Mouse (Mus musculus) CH12.LX (cell line): ENCODE measurements at regions not wholly inside any gene's neighbourhood (a gene's known extent, or its start where the extent isn't known, plus 50 kb on each side); places are given as distances from the start of the nearest gene placed in this dataset.

Experiments used
- DNase-seq: peaks from one replicate; pipeline ENCODE4 v3.0.0-alpha.2; 2013; ENCODE audit errors: extremely low read depth
- H3K27ac ChIP-seq: 2 replicates; pipeline ENCODE4 v1.5.1; 2012; ENCODE audit warnings: low read depth, mild to moderate bottlenecking, control low read depth, moderate library complexity; ENCODE audit not compliant: insufficient read depth
- H3K27me3 ChIP-seq: replicated peaks from 2 replicates; pipeline ENCODE3; 2012; ENCODE audit warnings: inconsistent platforms
- H3K36me3 ChIP-seq, 2 experiments: replicated peaks in 1 of 2; 2 replicates each; pipeline versions ENCODE3 to v1.6.1; 2012; ENCODE audit warnings: inconsistent platforms in 1 of 2, low read length in 1 of 2, mild to moderate bottlenecking in 1 of 2, mixed read lengths in 1 of 2, moderate library complexity in 1 of 2; ENCODE audit not compliant: control insufficient read depth in 1 of 2, insufficient read depth in 1 of 2
- H3K4me1 ChIP-seq, 2 experiments: 2 replicates each; pipeline ENCODE4 v1.6.1; 2012; ENCODE audit warnings: inconsistent platforms in 1 of 2, moderate library complexity in 1 of 2; ENCODE audit not compliant: insufficient read depth in 2 of 2, control insufficient read depth in 1 of 2
- H3K4me2 ChIP-seq: 2 replicates; pipeline ENCODE4 v1.6.1; 2012; ENCODE audit warnings: low read depth, mild to moderate bottlenecking, control low read depth; ENCODE audit not compliant: poor library complexity, insufficient read depth, severe bottlenecking
- H3K4me3 ChIP-seq, 3 experiments: fragments of 150-350 bp in 1 of 3; sonication (generic) in 1 of 3; replicated peaks in 1 of 3; 2 replicates each; pipeline versions ENCODE3 to v1.5.1; 2011 to 2012; ENCODE audit warnings: low read depth in 2 of 3, low read length in 2 of 3, mild to moderate bottlenecking in 2 of 3, moderate library complexity in 2 of 3, control low read depth in 1 of 3, improper control_type of control experiment in 1 of 3, inconsistent platforms in 1 of 3, mixed read lengths in 1 of 3; ENCODE audit not compliant: poor library complexity in 1 of 3
- H3K79me2 ChIP-seq: replicated peaks from 2 replicates; pipeline ENCODE4 v1.6.1; 2012; ENCODE audit warnings: mild to moderate bottlenecking, moderate library complexity; ENCODE audit not compliant: control insufficient read depth, poor library complexity, insufficient read depth, severe bottlenecking; ENCODE audit errors: extremely low read depth
- H3K9ac ChIP-seq: 2 replicates; pipeline ENCODE4 v1.6.1; 2012; ENCODE audit warnings: low read depth, mild to moderate bottlenecking, control low read depth, moderate library complexity; ENCODE audit not compliant: insufficient read depth
- H3K9me3 ChIP-seq: replicated peaks from 2 replicates; pipeline ENCODE3; 2012; ENCODE audit warnings: low read length, inconsistent platforms, mixed read lengths
- BHLHE40 ChIP-seq: IDR thresholded peaks from 2 replicates; pipeline ENCODE4 v1.6.1; 2011; ENCODE audit warnings: mild to moderate bottlenecking, low read depth, low read length, improper control_type of control experiment
- E2F4 ChIP-seq: IDR thresholded peaks from 2 replicates; pipeline ENCODE4 v1.6.1; 2011; ENCODE audit warnings: low read depth, low read length, improper control_type of control experiment; ENCODE audit not compliant: insufficient replicate concordance
- ELF1 ChIP-seq: IDR thresholded peaks from 2 replicates; pipeline ENCODE4 v1.6.1; 2014; ENCODE audit warnings: low read depth, mild to moderate bottlenecking, inconsistent platforms, low read length, improper control_type of control experiment
- EP300 ChIP-seq: IDR thresholded peaks from 2 replicates; pipeline ENCODE4 v1.6.1; 2011; ENCODE audit warnings: low read length, improper control_type of control experiment
- GABPA ChIP-seq: IDR thresholded peaks from 2 replicates; pipeline ENCODE4 v1.6.1; 2012; ENCODE audit warnings: low read depth, low read length, improper control_type of control experiment, inconsistent platforms; ENCODE audit not compliant: insufficient replicate concordance
- HCFC1 ChIP-seq: IDR thresholded peaks from 2 replicates; pipeline ENCODE4 v1.6.1; 2012; ENCODE audit warnings: low read depth, mild to moderate bottlenecking, inconsistent platforms, low read length, improper control_type of control experiment
- JUND ChIP-seq: conservative IDR thresholded peaks from 2 replicates; pipeline ENCODE4 v1.6.1; 2011; ENCODE audit warnings: low read depth, low read length, improper control_type of control experiment
- KAT2A ChIP-seq: IDR thresholded peaks from 2 replicates; pipeline ENCODE4 v1.6.1; 2012; ENCODE audit warnings: low read length, improper control_type of control experiment, inconsistent platforms; ENCODE audit not compliant: insufficient replicate concordance
- MYC ChIP-seq: IDR thresholded peaks from 2 replicates; pipeline ENCODE4 v1.6.1; 2011; ENCODE audit warnings: low read depth, mild to moderate bottlenecking, improper control_type of control experiment, low read length
- POLR2A ChIP-seq: IDR thresholded peaks from 2 replicates; pipeline ENCODE4 v1.6.1; 2011; ENCODE audit warnings: low read depth, mild to moderate bottlenecking, improper control_type of control experiment, low read length
- POLR2AphosphoS2 ChIP-seq: IDR thresholded peaks from 2 replicates; pipeline ENCODE4 v1.6.1; 2011; ENCODE audit warnings: low read depth, low read length, improper control_type of control experiment
- RAD21 ChIP-seq: IDR thresholded peaks from 2 replicates; pipeline ENCODE4 v1.6.1; 2011; ENCODE audit warnings: low read depth, mild to moderate bottlenecking, low read length, improper control_type of control experiment, moderate library complexity
- RCOR1 ChIP-seq: conservative IDR thresholded peaks from 2 replicates; pipeline ENCODE4 v1.6.1; 2012; ENCODE audit warnings: low read depth, mild to moderate bottlenecking, inconsistent platforms, low read length, improper control_type of control experiment
- SIN3A ChIP-seq: IDR thresholded peaks from 2 replicates; pipeline ENCODE4 v1.6.1; 2012; ENCODE audit warnings: low read length, improper control_type of control experiment, inconsistent platforms
- UBTF ChIP-seq: IDR thresholded peaks from 2 replicates; pipeline ENCODE4 v1.6.1; 2012; ENCODE audit warnings: low read depth, mild to moderate bottlenecking, inconsistent platforms, low read length, improper control_type of control experiment, moderate library complexity
- ZKSCAN1 ChIP-seq: IDR thresholded peaks from 2 replicates; pipeline ENCODE4 v1.6.1; 2012; ENCODE audit warnings: low read depth, inconsistent platforms, low read length, improper control_type of control experiment, borderline replicate concordance
- ZNF384 ChIP-seq: IDR thresholded peaks from 2 replicates; pipeline ENCODE4 v1.6.1; 2012; ENCODE audit warnings: low read depth, low read length, improper control_type of control experiment, inconsistent platforms
- dilution Hi-C: fragments of 300-500 bp; cut with MboI; formaldehyde crosslinking; loops from 2 replicates; pipeline ENCODE4 v1.14.3; 2020; ENCODE audit warnings: low sequenced_read_pairs; ENCODE audit not compliant: extremely low pct_unique_long_range_greater_than_20kb, extremely low pct_ligation_motif_present
- in situ Hi-C: fragments of 300-500 bp; cut with MboI; formaldehyde crosslinking; loops from 3 replicates; pipeline ENCODE4 v1.14.3; 2019; ENCODE audit warnings: low sequenced_read_pairs, low pct_ligation_motif_present, low pct_unique_long_range_greater_than_20kb, mixed read lengths

DNA sequence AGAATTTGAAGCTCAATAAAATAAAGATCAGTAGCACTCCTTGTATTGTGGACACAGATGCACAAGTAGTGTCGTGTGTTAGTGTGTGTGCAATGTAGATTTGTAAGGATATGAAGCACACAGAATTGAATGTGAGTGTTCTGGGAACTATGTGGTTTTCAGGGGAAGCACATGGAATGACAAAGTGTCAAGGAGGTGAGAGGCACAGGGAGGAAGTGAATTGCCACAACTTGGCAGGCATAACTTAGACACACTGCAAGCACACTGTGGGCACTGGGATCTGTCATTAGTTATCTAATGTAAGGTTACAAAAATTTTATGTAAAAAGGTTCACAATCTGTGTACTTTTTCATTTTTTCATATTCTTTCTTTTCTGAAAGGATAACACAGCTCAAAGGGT lies 230.4 kb downstream of the Hsfy2 start:
- in situ Hi-C loops = no loop called here
- H3K4me1 ChIP-seq = no peaks in the 10 kb centered on the region
- no peak for TF ChIP-seq UBTF
- no peak for TF ChIP-seq ZNF384
- TF ChIP-seq KAT2A = no peak
- TF ChIP-seq RCOR1 = no peak
- TF ChIP-seq JUND = no peak
- TF ChIP-seq HCFC1 = no peak
- TF ChIP-seq E2F4 = no peak
- TF ChIP-seq MYC = no peak
- TF ChIP-seq POLR2A = no peak
- TF ChIP-seq ZKSCAN1 = no peak
- TF ChIP-seq RAD21 = no peak
- TF ChIP-seq, all 38 proteins: peak for 0
- Histone ChIP-seq H3K27ac (no peak overlapping the region), H3K4me3 (no peak overlapping the region), H3K36me3 (no peaks in the 10 kb centered on the region), H3K9me3 (no peaks in the 10 kb centered on the region), H3K79me2 (no peaks in the 10 kb centered on the region), H3K4me2 (no peak overlapping the region), H3K9ac (no peak overlapping the region), H3K27me3 (no peaks in the 10 kb centered on the region)
- no peak for DNase-seq
- dilution Hi-C loops = no loop called here

DNA sequence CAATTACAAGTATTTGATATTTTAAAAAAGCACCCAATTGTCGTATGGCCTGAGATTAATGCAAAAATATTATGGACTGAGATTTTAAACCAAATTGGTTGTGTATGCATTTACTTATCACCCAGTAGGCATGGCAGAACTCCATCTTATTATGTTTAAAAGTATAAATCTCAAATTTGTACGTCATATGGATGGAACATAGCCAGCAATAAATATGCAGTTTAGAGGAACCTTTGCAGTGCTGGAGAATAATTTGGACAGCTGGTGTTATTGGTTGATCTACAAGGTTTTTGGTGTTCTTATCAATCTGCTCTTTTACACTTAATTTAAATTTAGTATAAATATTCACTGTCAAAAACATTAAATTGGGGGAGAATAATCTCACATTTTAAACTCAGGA lies 233.9 kb downstream of the Hsfy2 start:
- no peaks in the 10 kb centered on the region for H3K36me3 ChIP-seq
- no peak overlapping the region for H3K27ac ChIP-seq
- no peak overlapping the region for H3K4me2 ChIP-seq
- no peaks in the 10 kb centered on the region for H3K9me3 ChIP-seq
- DNase-seq = no peak
- H3K4me1 ChIP-seq = no peaks in the 10 kb centered on the region
- TF ChIP-seq EP300 = no peak
- no peak for TF ChIP-seq SIN3A
- TF ChIP-seq GABPA = no peak
- TF ChIP-seq ELF1 = no peak
- TF ChIP-seq BHLHE40 = no peak
- no peak for TF ChIP-seq POLR2AphosphoS2
- no peak overlapping the region for H3K4me3 ChIP-seq
- H3K27me3 ChIP-seq = no peaks in the 10 kb centered on the region
- no peak overlapping the region for H3K9ac ChIP-seq
- H3K79me2 ChIP-seq = no peaks in the 10 kb centered on the region
- dilution Hi-C loops = no loop called here
- in situ Hi-C loops = no loop called here
